Mouse (Mus musculus): ENCODE measurements around the gene Ddx54.

- TF ChIP-seq CTCF (IDR thresholded peaks at IDR 0.05; ENCODE audit: extremely low read depth, insufficient read length, insufficient replicate concordance, low read depth, low read length) = no peak
- TF ChIP-seq POLR2A (IDR thresholded peaks at IDR 0.05; ENCODE audit: low read depth, low read length) = no peak
Measured at GRCm38 (mm10) chr5:120628624-120629023, 16.1 kb downstream of the Ddx54 start.

Data from small intestine, adult 2 months (tissue).